Mouse (Mus musculus): ENCODE measurements around the gene Hmcn2. TPM values are rescaled to one million over a fixed set of nuclear protein-coding genes. Genes with fewer than 3 reads are reported as not detected.

Hmcn2 gene
- polyA plus RNA-seq, 1 experiment, result 4.1 TPM

GRCm38 (mm10) chr2:31490556-31490955 lies 176.3 kb downstream of the Hmcn2 start:
- Histone ChIP-seq H3K79me3 (ENCODE audit: low read depth) (no peaks in the 10 kb centered on the region), H3K36me3 (ENCODE audit: control insufficient read depth, insufficient read depth) (peaks cover 54% of the 10 kb centered on the region), H3K4me3 (ENCODE audit: insufficient read depth, poor library complexity, severe bottlenecking) (no peak overlapping the region), H3ac (ENCODE audit: control insufficient read depth, insufficient read length, low read depth) (no peak overlapping the region), H3K79me2 (ENCODE audit: control insufficient read depth, insufficient read depth) (no peaks in the 10 kb centered on the region), H3K27me3 (ENCODE audit: control insufficient read depth, insufficient read depth, insufficient read length) (no peaks in the 10 kb centered on the region)
- TF ChIP-seq CEBPB (IDR thresholded peaks at IDR 0.05; ENCODE audit: low read depth), result no peak
- no peak for TF ChIP-seq MYOG (IDR thresholded peaks at IDR 0.05; ENCODE audit: control insufficient read depth, extremely low read depth, insufficient read length)
- no peak for TF ChIP-seq USF1 (IDR thresholded peaks at IDR 0.05; ENCODE audit: low read depth)
- no peak for TF ChIP-seq CTCF (IDR thresholded peaks at IDR 0.05; ENCODE audit: control insufficient read depth, insufficient read depth, insufficient read length)
- no peak for TF ChIP-seq FOSL1 (IDR thresholded peaks at IDR 0.05; ENCODE audit: insufficient read depth, low read length, poor library complexity, severe bottlenecking)
- no peak for TF ChIP-seq MYOD1 (IDR thresholded peaks at IDR 0.05; ENCODE audit: control insufficient read depth, insufficient read length, low read depth)
- TF ChIP-seq MAX (IDR thresholded peaks at IDR 0.05), result no peak

DNA sequence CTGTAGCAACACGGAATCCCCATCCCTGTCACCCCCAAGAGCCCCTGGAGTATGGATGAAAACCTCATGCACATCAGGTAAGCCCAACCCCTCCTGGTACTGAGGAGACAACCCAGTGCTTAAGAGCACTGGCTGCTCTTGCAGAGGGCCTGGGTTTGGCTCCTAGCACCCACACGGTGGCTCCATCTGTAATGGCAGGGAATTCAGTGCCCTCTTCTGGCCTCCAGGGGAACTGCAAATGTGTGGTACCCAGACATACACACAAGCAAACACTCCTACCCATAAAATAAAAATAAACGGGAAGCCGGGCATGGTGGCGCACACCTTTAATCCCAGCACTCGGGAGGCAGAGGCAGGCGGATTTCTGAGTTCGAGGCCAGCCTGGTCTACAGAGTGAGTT lies 178.1 kb downstream of the Hmcn2 start:
- no peaks in the 10 kb centered on the region for H3K79me2 ChIP-seq (ENCODE audit: control insufficient read depth, insufficient read depth)
- H3ac ChIP-seq (ENCODE audit: control insufficient read depth, insufficient read length, low read depth), result no peak overlapping the region
- H3K36me3 ChIP-seq (ENCODE audit: control insufficient read depth, insufficient read depth), result peaks cover 50% of the 10 kb centered on the region
- H3K27me3 ChIP-seq (ENCODE audit: control insufficient read depth, insufficient read depth, insufficient read length), result no peaks in the 10 kb centered on the region
- H3K4me3 ChIP-seq (ENCODE audit: insufficient read depth, poor library complexity, severe bottlenecking), result no peak overlapping the region
- TF ChIP-seq USF1 (IDR thresholded peaks at IDR 0.05; ENCODE audit: low read depth), result no peak
- TF ChIP-seq MYOG (IDR thresholded peaks at IDR 0.05; ENCODE audit: control insufficient read depth, extremely low read depth, insufficient read length), result no peak
- TF ChIP-seq CTCF (IDR thresholded peaks at IDR 0.05; ENCODE audit: control insufficient read depth, insufficient read depth, insufficient read length), result no peak
- no peak for TF ChIP-seq FOSL1 (IDR thresholded peaks at IDR 0.05; ENCODE audit: insufficient read depth, low read length, poor library complexity, severe bottlenecking)
- H3K79me3 ChIP-seq (ENCODE audit: low read depth), result no peaks in the 10 kb centered on the region

DNA sequence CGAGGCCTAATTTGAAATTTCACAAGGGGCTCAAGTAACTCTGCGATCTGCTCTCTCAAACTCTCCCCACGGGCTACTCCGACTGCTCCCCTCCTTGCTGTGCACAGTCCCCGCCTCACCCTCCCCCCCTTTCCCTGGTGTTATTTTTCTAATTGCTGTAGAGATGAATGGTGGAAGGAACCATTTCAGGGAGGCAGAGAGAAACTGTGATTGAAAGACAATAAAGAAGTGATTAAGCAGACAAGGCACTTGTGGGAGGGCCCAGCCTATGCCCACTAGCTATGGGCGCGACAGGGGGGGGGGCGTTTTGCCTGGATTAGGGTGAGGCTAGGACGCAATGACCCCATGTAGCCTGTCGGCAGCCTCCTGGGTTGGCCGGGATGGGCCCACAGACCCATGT lies 179.0 kb downstream of the Hmcn2 start:
- H3K79me2 ChIP-seq (ENCODE audit: control insufficient read depth, insufficient read depth), result no peaks in the 10 kb centered on the region
- no peaks in the 10 kb centered on the region for H3K79me3 ChIP-seq (ENCODE audit: low read depth)
- no peak overlapping the region for H3K4me3 ChIP-seq (ENCODE audit: insufficient read depth, poor library complexity, severe bottlenecking)
- TF ChIP-seq MAX (IDR thresholded peaks at IDR 0.05), result no peak
- TF ChIP-seq USF1 (IDR thresholded peaks at IDR 0.05; ENCODE audit: low read depth), result no peak
- no peak for TF ChIP-seq CEBPB (IDR thresholded peaks at IDR 0.05; ENCODE audit: low read depth)
- TF ChIP-seq FOSL1 (IDR thresholded peaks at IDR 0.05; ENCODE audit: insufficient read depth, low read length, poor library complexity, severe bottlenecking), result no peak
- TF ChIP-seq CTCF (IDR thresholded peaks at IDR 0.05; ENCODE audit: control insufficient read depth, insufficient read depth, insufficient read length), result no peak
- H3K27me3 ChIP-seq (ENCODE audit: control insufficient read depth, insufficient read depth, insufficient read length), result no peaks in the 10 kb centered on the region
- H3ac ChIP-seq (ENCODE audit: control insufficient read depth, insufficient read length, low read depth), result no peak overlapping the region
- peaks cover 46% of the 10 kb centered on the region for H3K36me3 ChIP-seq (ENCODE audit: control insufficient read depth, insufficient read depth)

DNA sequence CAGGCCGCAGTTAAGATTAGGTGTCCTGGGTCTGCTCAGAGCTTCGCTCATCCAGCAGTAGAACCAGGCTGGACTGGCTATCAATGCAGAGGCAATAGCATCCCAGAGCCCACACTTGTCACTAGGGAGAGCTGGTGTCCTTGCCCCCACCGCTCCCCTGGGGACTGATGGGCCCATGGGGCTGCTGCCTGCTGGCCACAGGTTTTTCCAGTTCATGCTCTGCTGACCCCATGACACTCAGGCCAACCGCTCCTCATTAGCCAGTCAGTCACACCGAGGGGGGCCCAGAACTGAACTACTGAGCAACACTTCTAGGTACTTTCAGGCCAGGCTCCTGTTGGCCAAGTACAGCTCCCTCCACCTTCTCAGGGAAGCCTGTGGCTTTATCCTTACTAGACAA lies 180.1 kb downstream of the Hmcn2 start:
- H3ac ChIP-seq (ENCODE audit: control insufficient read depth, insufficient read length, low read depth), result no peak overlapping the region
- TF ChIP-seq USF1 (IDR thresholded peaks at IDR 0.05; ENCODE audit: low read depth) (no peak), MAX (IDR thresholded peaks at IDR 0.05) (no peak), CTCF (IDR thresholded peaks at IDR 0.05; ENCODE audit: control insufficient read depth, insufficient read depth, insufficient read length) (no peak), FOSL1 (IDR thresholded peaks at IDR 0.05; ENCODE audit: insufficient read depth, low read length, poor library complexity, severe bottlenecking) (no peak), MYOD1 (IDR thresholded peaks at IDR 0.05; ENCODE audit: control insufficient read depth, insufficient read length, low read depth) (no peak), CEBPB (IDR thresholded peaks at IDR 0.05; ENCODE audit: low read depth) (no peak), MYOG (IDR thresholded peaks at IDR 0.05; ENCODE audit: control insufficient read depth, extremely low read depth, insufficient read length) (no peak)
- H3K36me3 ChIP-seq (ENCODE audit: control insufficient read depth, insufficient read depth), result peaks cover 37% of the 10 kb centered on the region
- no peaks in the 10 kb centered on the region for H3K79me3 ChIP-seq (ENCODE audit: low read depth)
- no peak overlapping the region for H3K4me3 ChIP-seq (ENCODE audit: insufficient read depth, poor library complexity, severe bottlenecking)
- H3K79me2 ChIP-seq (ENCODE audit: control insufficient read depth, insufficient read depth), result no peaks in the 10 kb centered on the region
- H3K27me3 ChIP-seq (ENCODE audit: control insufficient read depth, insufficient read depth, insufficient read length), result no peaks in the 10 kb centered on the region

- TF ChIP-seq MYOG (IDR thresholded peaks at IDR 0.05; ENCODE audit: control insufficient read depth, extremely low read depth, insufficient read length) (no peak), CEBPB (IDR thresholded peaks at IDR 0.05; ENCODE audit: low read depth) (no peak), CTCF (IDR thresholded peaks at IDR 0.05; ENCODE audit: control insufficient read depth, insufficient read depth, insufficient read length) (no peak), MYOD1 (IDR thresholded peaks at IDR 0.05; ENCODE audit: control insufficient read depth, insufficient read length, low read depth) (no peak), MAX (IDR thresholded peaks at IDR 0.05) (no peak), USF1 (IDR thresholded peaks at IDR 0.05; ENCODE audit: low read depth) (no peak), FOSL1 (IDR thresholded peaks at IDR 0.05; ENCODE audit: insufficient read depth, low read length, poor library complexity, severe bottlenecking) (no peak)
- Histone ChIP-seq H3K79me2 (ENCODE audit: control insufficient read depth, insufficient read depth) (no peaks in the 10 kb centered on the region), H3K4me3 (ENCODE audit: insufficient read depth, poor library complexity, severe bottlenecking) (no peak overlapping the region), H3K27me3 (ENCODE audit: control insufficient read depth, insufficient read depth, insufficient read length) (no peaks in the 10 kb centered on the region), H3K36me3 (ENCODE audit: control insufficient read depth, insufficient read depth) (peaks cover 33% of the 10 kb centered on the region), H3ac (ENCODE audit: control insufficient read depth, insufficient read length, low read depth) (no peak overlapping the region), H3K79me3 (ENCODE audit: low read depth) (no peaks in the 10 kb centered on the region)
These were observed 180.8 kb downstream of the Hmcn2 start for GRCm38 (mm10) chr2:31495046-31495476.

DNA sequence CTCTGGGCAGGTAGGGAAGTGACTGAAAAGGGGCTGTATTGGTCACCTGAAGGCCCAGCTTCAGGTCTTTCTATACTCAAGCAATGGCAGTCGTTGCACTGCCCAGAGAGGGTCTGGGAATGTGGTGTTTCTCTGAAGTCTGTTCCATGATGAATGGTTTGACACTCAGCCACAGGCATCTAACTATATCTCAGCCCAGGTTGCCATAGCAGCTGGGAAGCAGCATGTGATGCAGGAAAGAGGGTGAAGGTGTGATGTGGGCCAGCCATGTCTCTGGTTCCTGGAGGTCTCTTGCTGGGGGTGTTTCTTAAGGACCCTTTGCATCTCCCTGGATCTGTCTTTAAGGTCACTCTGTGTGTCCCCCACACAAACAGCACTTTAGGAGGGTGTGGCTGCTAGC lies 181.9 kb downstream of the Hmcn2 start:
- no peak overlapping the region for H3K4me3 ChIP-seq (ENCODE audit: insufficient read depth, poor library complexity, severe bottlenecking)
- H3K27me3 ChIP-seq (ENCODE audit: control insufficient read depth, insufficient read depth, insufficient read length), result no peaks in the 10 kb centered on the region
- no peak for TF ChIP-seq MAX (IDR thresholded peaks at IDR 0.05)
- TF ChIP-seq USF1 (IDR thresholded peaks at IDR 0.05; ENCODE audit: low read depth), result no peak
- no peak for TF ChIP-seq CEBPB (IDR thresholded peaks at IDR 0.05; ENCODE audit: low read depth)
- no peak for TF ChIP-seq FOSL1 (IDR thresholded peaks at IDR 0.05; ENCODE audit: insufficient read depth, low read length, poor library complexity, severe bottlenecking)
- no peak for TF ChIP-seq MYOG (IDR thresholded peaks at IDR 0.05; ENCODE audit: control insufficient read depth, extremely low read depth, insufficient read length)
- no peak for TF ChIP-seq CTCF (IDR thresholded peaks at IDR 0.05; ENCODE audit: control insufficient read depth, insufficient read depth, insufficient read length)
- no peak for TF ChIP-seq MYOD1 (IDR thresholded peaks at IDR 0.05; ENCODE audit: control insufficient read depth, insufficient read length, low read depth)
- H3K79me2 ChIP-seq (ENCODE audit: control insufficient read depth, insufficient read depth), result no peaks in the 10 kb centered on the region
- H3ac ChIP-seq (ENCODE audit: control insufficient read depth, insufficient read length, low read depth), result no peak overlapping the region
- H3K79me3 ChIP-seq (ENCODE audit: low read depth), result no peaks in the 10 kb centered on the region
- peaks cover 34% of the 10 kb centered on the region for H3K36me3 ChIP-seq (ENCODE audit: control insufficient read depth, insufficient read depth)

Measured in C2C12 (cell line).